Mouse (Mus musculus): ENCODE data around the gene Spryd4. TPM values are rescaled to one million over a fixed set of nuclear protein-coding genes. Genes with fewer than 3 reads are reported as not detected.

Gene Spryd4
- total and polyA plus RNA-seq, 3 experiments, result 17.2 to 19.6 TPM; not detected in 1

GRCm38 (mm10) chr10:128253677-128254255, 42.2 kb upstream of the Spryd4 start, which contains the start of gene Apon:
Gene Apon, plus strand, starts transcription at chr10:128254096.
- no peaks in the 10 kb centered on the region for H3K27me3 ChIP-seq (ENCODE audit: control insufficient read depth in 1 of 2, insufficient read depth in 2 of 2, low read length in 2 of 2)
- no peak within 1 kb of the TSS for H3K9ac ChIP-seq (ENCODE audit: control insufficient read depth, low read depth, low read length, poor library complexity, severe bottlenecking)
- peaks cover 0 to 5% of the 10 kb centered on the region in 2 experiments; a peak in 3 of 4 replicates for H3K36me3 ChIP-seq (ENCODE audit: control insufficient read depth in 1 of 2, insufficient read depth in 2 of 2, low read length in 2 of 2)
- H3K4me3 ChIP-seq (ENCODE audit: control insufficient read depth in 1 of 2, insufficient read depth in 1 of 2, low read depth in 2 of 2, low read length in 2 of 2), result no peak within 1 kb of the TSS
- DNase-seq (ENCODE audit: low read depth, low spot score), result no peak
- no peak within 1 kb of the TSS for H3K27ac ChIP-seq (ENCODE audit: control insufficient read depth, low read depth, low read length)
- no peaks in the 10 kb centered on the region for H3K79me2 ChIP-seq (ENCODE audit: control insufficient read depth, insufficient read depth, low read length, poor library complexity)
- TF ChIP-seq TBP (IDR thresholded peaks at IDR 0.05; ENCODE audit: low read depth, low read length) (no peak), CTCF (IDR thresholded peaks at IDR 0.05 in 2 of 3, conservative IDR thresholded peaks at IDR 0.05 in 1 of 3; ENCODE audit: control insufficient read depth in 1 of 3, insufficient read depth in 1 of 3, low read depth in 2 of 3, low read length in 3 of 3, poor library complexity in 1 of 3, severe bottlenecking in 1 of 3) (no peak), POLR2AphosphoS2 (IDR thresholded peaks at IDR 0.05; ENCODE audit: low read length) (no peak), GATA1 (IDR thresholded peaks at IDR 0.05; ENCODE audit: low read depth, low read length) (no peak), MXI1 (IDR thresholded peaks at IDR 0.05; ENCODE audit: low read depth, low read length) (no peak), POLR2AphosphoS5 (IDR thresholded peaks at IDR 0.05; ENCODE audit: borderline replicate concordance, low read depth, low read length) (no peak), EP300 (IDR thresholded peaks at IDR 0.05; ENCODE audit: low read depth in 1 of 2, low read length in 2 of 2) (no peak), ETS1 (IDR thresholded peaks at IDR 0.05; ENCODE audit: low read depth, low read length) (no peak), ZKSCAN1 (IDR thresholded peaks at IDR 0.05; ENCODE audit: low read depth, low read length) (no peak), ELF1 (IDR thresholded peaks at IDR 0.05; ENCODE audit: low read depth, low read length) (no peak), SMC3 (IDR thresholded peaks at IDR 0.05; ENCODE audit: low read depth, low read length) (no peak), UBTF (IDR thresholded peaks at IDR 0.05; ENCODE audit: borderline replicate concordance, insufficient read depth, low read depth, low read length) (no peak), MAX (IDR thresholded peaks at IDR 0.05; ENCODE audit: low read length) (no peak)
- H3K4me1 ChIP-seq (ENCODE audit: control insufficient read depth in 1 of 2, insufficient read depth in 2 of 2, low read length in 2 of 2), result peaks cover 0 to 2% of the 10 kb centered on the region in 2 experiments; a peak in 1 of 4 replicates
- no peaks in the 10 kb centered on the region for H3K9me3 ChIP-seq (replicated peaks; ENCODE audit: insufficient read depth, low read length)

DNA sequence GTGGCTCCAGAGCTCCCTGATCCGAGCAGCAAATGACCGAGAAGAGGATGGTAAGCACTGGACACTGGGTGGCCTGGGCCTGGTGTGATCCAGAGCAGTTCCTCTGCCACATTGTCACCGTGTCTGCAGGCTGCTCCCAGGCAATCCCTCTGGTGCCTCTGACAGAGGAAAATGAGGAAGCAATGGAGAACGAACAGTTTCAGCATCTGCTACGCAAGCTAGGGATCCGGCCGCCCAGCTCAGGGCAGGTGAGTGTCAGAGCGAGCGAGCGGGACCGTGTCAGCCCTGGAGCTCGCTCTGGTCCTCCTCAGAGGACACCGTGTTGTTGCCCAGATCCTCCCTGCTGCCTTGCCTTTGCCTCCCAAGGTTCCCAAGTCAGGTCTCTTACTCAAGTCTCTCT, 39.0 kb upstream of the Spryd4 start:
- Histone ChIP-seq H3K9ac (ENCODE audit: control insufficient read depth, low read depth, low read length, poor library complexity, severe bottlenecking) (no peak overlapping the region), H3K4me1 (ENCODE audit: control insufficient read depth in 1 of 2, insufficient read depth in 2 of 2, low read length in 2 of 2) (no peaks in the 10 kb centered on the region), H3K27me3 (ENCODE audit: control insufficient read depth in 1 of 2, insufficient read depth in 2 of 2, low read length in 2 of 2) (no peaks in the 10 kb centered on the region), H3K9me3 (replicated peaks; ENCODE audit: insufficient read depth, low read length) (no peaks in the 10 kb centered on the region), H3K4me3 (ENCODE audit: control insufficient read depth in 1 of 2, insufficient read depth in 1 of 2, low read depth in 2 of 2, low read length in 2 of 2) (no peak overlapping the region), H3K27ac (ENCODE audit: control insufficient read depth, low read depth, low read length) (no peak overlapping the region), H3K36me3 (ENCODE audit: control insufficient read depth in 1 of 2, insufficient read depth in 2 of 2, low read length in 2 of 2) (peaks cover 0 to 5% of the 10 kb centered on the region in 2 experiments; a peak in 2 of 4 replicates), H3K79me2 (ENCODE audit: control insufficient read depth, insufficient read depth, low read length, poor library complexity) (no peaks in the 10 kb centered on the region)
- DNase-seq (ENCODE audit: low read depth, low spot score), result no peak
- no peak for TF ChIP-seq ETS1 (IDR thresholded peaks at IDR 0.05; ENCODE audit: low read depth, low read length)
- no peak for TF ChIP-seq MAFK (IDR thresholded peaks at IDR 0.05; ENCODE audit: borderline replicate concordance, low read depth, low read length)
- TF ChIP-seq RCOR1 (IDR thresholded peaks at IDR 0.05; ENCODE audit: low read depth, low read length), result no peak
- no peak for TF ChIP-seq ZC3H11A (IDR thresholded peaks at IDR 0.05; ENCODE audit: low read depth, low read length)
- TF ChIP-seq TAL1 (IDR thresholded peaks at IDR 0.05; ENCODE audit: low read length), result no peak
- no peak for TF ChIP-seq POLR2AphosphoS2 (IDR thresholded peaks at IDR 0.05; ENCODE audit: low read length)
- no peak for TF ChIP-seq POLR2A (IDR thresholded peaks at IDR 0.05; ENCODE audit: control insufficient read depth in 1 of 2, insufficient read depth in 1 of 2, low read depth in 1 of 2, low read length in 2 of 2, poor library complexity in 1 of 2)
- no peak for TF ChIP-seq BHLHE40 (IDR thresholded peaks at IDR 0.05; ENCODE audit: borderline replicate concordance, low read depth, low read length)
- TF ChIP-seq ELF1 (IDR thresholded peaks at IDR 0.05; ENCODE audit: low read depth, low read length), result no peak
- no peak for TF ChIP-seq MYC (IDR thresholded peaks at IDR 0.05; ENCODE audit: low read depth, low read length)
- TF ChIP-seq NELFE (IDR thresholded peaks at IDR 0.05; ENCODE audit: low read depth, low read length), result no peak
